Mouse (Mus musculus) bone marrow, adult 2 months (tissue): ENCODE data around the gene Lin28b. TPM values are rescaled to one million over a fixed set of nuclear protein-coding genes. Genes with fewer than 3 reads are reported as not detected.

ENCODE experiments used
- H3K27ac ChIP-seq: fragments of 200-500 bp; 2 replicates; pipeline ENCODE4 v1.5.1; 2012; ENCODE audit warnings: low read depth, mild to moderate bottlenecking, control low read depth, inconsistent platforms, low read length; ENCODE audit not compliant: control insufficient read depth, poor library complexity, insufficient read depth
- H3K4me1 ChIP-seq: fragments of 200-500 bp; 2 replicates; pipeline ENCODE4 v1.6.1; 2011; ENCODE audit warnings: low read length; ENCODE audit not compliant: control insufficient read depth, insufficient read depth
- H3K4me3 ChIP-seq: fragments of 200-500 bp; replicated peaks from 2 replicates; pipeline ENCODE3; 2011; ENCODE audit warnings: mild to moderate bottlenecking, low read depth, low read length, control low read depth; ENCODE audit not compliant: control insufficient read depth
- CTCF ChIP-seq: fragments of 200-500 bp; IDR thresholded peaks from 2 replicates; pipeline ENCODE4 v1.5.1; 2011; ENCODE audit warnings: low read length, control low read depth; ENCODE audit not compliant: control insufficient read depth, insufficient read depth
- POLR2A ChIP-seq: fragments of 200-500 bp; IDR thresholded peaks from 2 replicates; pipeline ENCODE4 v1.6.1; 2011; ENCODE audit warnings: low read depth, mild to moderate bottlenecking, control low read depth, low read length, borderline replicate concordance; ENCODE audit not compliant: control insufficient read depth
- WGBS: fragments of 180-500 bp; shearing (Covaris S2); methylation state at CpG from one replicate; pipeline ENCODE4 v1.1.7; 2018; 5-methylcytosine and 5-hydroxymethylcytosine counted together
- polyA plus RNA-seq: library from polyadenylated mRNA; stranded (reverse); fragments of >200 nt; gene quantifications from 2 replicates; pipeline ENCODE4 v1.2.4, GENCODE M21; 2011; ENCODE audit warnings: low replicate concordance; ENCODE audit not compliant: missing spikeins, insufficient read depth, insufficient read length

Lin28b gene
- polyA plus RNA-seq, 1 experiment, result 0.40 TPM

DNA sequence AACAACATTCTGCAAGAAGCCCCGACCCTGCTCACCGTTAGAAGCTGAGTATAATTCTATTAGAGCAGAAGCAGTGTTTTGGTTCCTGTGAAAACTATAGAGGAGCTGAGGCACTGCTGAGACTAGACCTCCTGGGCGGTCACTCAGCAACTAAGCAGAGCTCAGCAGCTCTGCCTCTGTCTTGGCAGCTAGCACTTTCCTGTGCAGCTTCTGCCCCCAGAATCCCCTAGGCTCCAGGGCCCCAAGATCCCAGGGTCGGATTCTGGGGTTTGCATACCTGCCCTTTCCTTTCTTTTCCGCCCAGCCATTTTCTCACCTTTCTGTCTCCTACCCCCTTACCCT, 13.1 kb downstream of the Lin28b start:
- Histone ChIP-seq H3K4me1 (no peaks in the 10 kb centered on the region), H3K27ac (no peak overlapping the region), H3K4me3 (no peak overlapping the region)
- TF ChIP-seq POLR2A, result no peak
- TF ChIP-seq CTCF, result no peak
- 20% methylated on average over 5 of the region's 5 CpGs for WGBS

DNA sequence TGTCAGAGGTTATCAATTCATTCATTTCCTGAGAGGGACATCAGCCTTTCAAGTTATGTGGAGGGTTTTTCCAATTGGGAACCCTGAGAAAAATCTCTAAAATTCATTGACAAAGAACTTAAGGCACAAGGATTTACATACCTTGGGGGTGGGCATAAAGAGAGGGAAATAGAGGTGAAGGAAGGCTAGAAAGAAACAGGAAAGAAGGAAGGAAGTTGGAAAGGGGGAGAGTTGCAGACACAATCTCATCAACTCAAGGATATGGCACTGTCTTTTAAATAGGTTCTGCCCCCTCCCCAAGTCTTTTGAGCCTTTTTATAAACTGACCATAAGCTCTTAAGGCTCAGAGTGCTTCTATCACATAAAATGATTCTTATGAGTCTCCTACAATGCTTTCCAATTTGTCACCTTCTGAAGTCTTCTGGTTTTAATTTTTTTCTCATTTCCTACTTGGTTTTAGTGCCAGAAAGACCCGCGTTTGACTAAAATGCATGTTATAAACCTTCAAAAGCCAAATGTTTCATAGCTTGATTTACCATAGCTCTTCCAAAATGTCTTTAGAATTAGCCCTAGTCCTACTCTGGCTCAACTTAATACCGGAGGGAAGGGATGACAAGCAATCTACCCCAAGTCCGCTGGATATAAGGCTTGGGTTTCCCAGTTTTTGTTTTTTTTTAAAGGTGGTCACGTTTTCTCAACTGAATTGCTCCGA, 13.6 kb downstream of the Lin28b start:
- TF ChIP-seq POLR2A, result no peak
- no peak for TF ChIP-seq CTCF
- 19% methylated on average over 6 of the region's 6 CpGs for WGBS
- Histone ChIP-seq H3K4me1 (no peaks in the 10 kb centered on the region), H3K27ac (no peak overlapping the region), H3K4me3 (no peak overlapping the region)

DNA sequence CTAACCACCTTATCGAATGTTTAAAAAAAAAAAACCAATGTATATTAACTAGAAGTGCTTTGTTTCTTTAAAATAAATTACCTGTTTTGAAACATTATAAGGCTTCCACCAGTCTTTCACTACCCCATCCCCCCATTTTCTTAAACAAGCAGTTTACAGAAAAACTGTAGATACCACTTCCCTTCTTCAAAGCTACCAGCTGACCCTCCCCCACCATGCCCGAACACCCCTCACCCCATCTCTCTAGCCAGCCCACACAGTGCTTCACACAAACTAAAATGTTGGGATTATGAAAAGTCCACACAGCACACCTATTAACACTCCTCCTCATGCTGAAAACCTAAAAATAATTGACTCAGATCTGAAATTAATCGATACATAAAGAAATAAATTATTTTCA, 14.9 kb downstream of the Lin28b start:
- H3K4me1 ChIP-seq, result no peaks in the 10 kb centered on the region
- no peak overlapping the region for H3K4me3 ChIP-seq
- TF ChIP-seq CTCF (no peak), POLR2A (no peak)
- no peak overlapping the region for H3K27ac ChIP-seq
- WGBS, result 29% methylated on average over 3 of the region's 3 CpGs

DNA sequence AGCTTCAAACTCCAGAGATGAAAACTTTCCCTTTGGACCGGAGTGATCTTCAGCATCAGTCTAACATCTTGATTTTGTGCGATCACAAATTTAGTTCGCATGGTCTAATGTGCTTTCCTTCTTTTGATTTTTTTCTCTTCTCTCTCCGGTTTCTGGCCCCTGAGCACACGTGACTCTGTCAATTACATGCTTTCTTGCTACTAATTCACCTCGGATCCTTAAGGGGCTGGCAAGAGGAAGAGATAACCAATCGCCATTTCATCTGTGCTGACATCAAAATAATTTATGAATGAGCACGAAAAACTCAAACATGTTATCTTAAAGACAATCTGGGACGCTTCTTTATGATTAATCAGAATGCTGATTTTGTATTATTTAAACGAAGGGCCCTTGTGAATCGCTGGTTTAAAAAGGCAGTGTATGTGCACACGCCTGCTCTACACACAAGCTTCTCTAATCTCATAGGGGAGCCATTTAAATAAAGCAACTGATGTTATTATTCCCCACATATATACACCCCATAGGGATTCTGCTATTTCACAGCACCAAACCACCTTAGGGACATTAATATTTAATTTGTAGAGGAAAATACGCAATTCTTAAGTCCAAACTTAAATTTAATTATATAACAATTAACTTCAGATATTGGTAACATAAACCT, 16.0 kb downstream of the Lin28b start:
- WGBS, result 3% methylated on average over 13 of the region's 13 CpGs
- TF ChIP-seq POLR2A (no peak), CTCF (no peak)
- H3K4me3 ChIP-seq, result no peak overlapping the region
- no peak overlapping the region for H3K27ac ChIP-seq
- H3K4me1 ChIP-seq, result no peaks in the 10 kb centered on the region

DNA sequence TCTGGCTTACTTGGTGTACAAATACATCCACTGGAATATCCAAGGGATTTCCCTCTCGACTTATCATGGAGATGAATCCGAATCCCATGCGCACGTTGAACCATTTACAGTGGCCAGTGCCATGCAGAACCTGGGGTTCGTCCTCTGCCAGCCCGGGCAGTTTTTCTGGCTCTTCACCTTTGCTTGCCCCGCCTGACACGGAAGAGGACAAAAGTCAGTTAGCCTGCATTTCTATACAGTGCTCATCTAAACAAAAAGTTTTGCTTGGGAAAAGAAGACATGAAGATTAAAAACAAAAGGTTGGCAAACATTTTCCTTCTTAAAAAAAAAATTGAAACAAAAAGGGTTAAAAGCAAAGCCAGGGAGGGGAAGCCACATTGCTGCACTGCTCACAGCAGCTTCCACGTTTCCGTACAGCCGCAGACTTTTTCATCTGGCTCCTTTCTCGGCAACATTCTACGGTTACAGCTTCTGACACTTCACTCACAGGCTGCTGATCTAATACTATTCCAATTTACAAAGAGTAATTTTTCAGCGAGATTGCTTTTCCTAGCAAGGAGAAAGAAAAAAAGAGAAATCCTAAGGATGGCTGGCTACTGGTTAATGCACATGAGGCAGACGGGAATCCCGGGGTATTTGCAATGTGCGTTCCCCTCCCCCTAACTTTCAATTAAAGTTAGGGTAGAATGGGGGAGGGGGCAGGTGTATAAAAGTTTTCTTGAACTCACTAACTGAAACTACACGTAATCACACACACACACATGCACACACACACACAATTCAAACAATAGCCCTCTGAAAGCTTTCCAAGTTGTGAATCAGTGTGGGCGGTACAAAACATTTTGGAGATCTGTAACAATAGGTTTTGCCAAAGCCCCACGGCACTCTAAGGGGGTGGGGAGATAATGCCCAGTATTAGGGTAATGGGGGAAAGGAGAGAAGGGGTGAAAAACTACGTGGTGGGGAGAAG, 16.9 kb downstream of the Lin28b start:
- no peaks in the 10 kb centered on the region for H3K4me1 ChIP-seq
- H3K4me3 ChIP-seq, result no peak overlapping the region
- TF ChIP-seq POLR2A (no peak), CTCF (no peak)
- H3K27ac ChIP-seq, result no peak overlapping the region
- WGBS, result 1% methylated on average over 21 of the region's 21 CpGs

DNA sequence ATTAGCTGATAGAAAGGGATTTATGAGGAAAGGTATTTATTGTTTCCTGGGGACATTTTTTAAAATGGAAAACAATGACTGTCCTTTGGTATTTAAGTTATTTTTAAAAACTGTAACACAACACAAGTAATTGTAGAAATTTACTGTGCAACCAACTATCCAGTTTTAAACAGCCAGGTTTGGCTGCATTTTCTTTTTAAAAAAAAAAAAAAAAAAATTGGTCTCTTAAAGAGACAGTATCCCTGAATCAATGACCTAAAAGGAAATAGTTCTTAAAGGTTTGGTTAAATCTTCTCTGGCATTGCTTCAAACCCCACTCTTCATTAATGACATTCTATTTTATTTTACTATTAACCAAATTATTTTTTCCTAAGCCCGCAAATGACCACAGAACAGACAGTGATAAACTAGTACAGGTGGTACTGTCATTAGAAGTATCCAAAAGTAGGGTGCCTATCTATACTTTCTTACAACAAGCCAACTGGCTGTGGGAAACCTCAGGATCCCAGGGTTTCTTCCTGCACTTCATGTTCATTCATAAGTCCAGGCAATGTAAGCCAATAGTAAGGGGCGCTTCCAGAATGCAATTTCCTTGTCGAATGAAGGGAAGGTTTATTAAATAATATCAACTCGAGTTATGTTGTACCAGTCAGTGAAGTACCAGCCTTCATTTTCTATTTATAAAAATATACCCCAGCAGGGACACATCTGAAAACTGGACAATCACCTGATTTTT, 17.8 kb downstream of the Lin28b start:
- no peaks in the 10 kb centered on the region for H3K4me1 ChIP-seq
- TF ChIP-seq CTCF, result no peak
- no peak for TF ChIP-seq POLR2A
- no peak overlapping the region for H3K27ac ChIP-seq
- 23% methylated on average over 4 of the region's 4 CpGs for WGBS
- H3K4me3 ChIP-seq, result no peak overlapping the region

DNA sequence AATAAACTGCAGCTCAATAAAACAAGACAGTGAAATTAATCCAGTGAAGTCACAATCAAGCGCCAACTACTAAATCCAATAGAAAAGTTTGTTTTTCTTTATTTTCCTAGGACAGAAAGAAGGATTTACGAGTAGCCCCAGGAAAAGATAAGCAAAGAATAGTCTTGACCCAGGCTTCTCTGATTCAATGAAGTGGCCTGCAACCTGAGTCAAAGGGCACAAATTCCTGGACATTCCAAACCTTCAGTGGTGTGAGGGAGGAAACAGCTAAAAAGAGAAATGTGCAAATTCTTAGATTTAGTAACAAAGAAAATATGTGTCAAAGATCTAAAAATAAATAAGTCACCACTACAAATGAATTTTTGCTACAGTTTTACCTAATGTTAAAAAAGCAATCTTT, 27.6 kb downstream of the Lin28b start:
- TF ChIP-seq POLR2A (no peak), CTCF (no peak)
- 75% methylated on average over 2 of the region's 2 CpGs for WGBS
- Histone ChIP-seq H3K4me3 (no peak overlapping the region), H3K4me1 (no peaks in the 10 kb centered on the region), H3K27ac (no peak overlapping the region)

DNA sequence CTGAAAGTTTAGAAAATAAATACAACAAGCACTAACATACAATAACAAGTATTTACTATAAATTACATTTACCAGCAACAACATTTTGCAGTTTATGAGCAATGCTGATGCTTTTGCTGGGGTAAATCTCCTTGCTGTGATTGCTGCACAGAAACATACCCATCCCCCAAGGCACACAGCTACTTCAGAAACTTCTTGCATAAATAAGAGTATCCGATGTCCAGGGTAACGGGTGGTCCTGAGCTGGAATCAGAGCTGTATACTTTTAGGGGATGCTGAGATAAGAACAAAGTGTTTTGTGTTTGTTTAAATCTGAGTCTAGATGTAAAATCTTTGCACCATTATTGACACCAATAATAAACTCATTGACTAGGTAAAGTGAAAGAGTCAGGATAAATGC, 28.1 kb downstream of the Lin28b start:
- H3K4me1 ChIP-seq, result no peaks in the 10 kb centered on the region
- H3K27ac ChIP-seq, result no peak overlapping the region
- 89% methylated on average over 2 of the region's 2 CpGs for WGBS
- H3K4me3 ChIP-seq, result no peak overlapping the region
- TF ChIP-seq POLR2A (no peak), CTCF (no peak)
